Mouse (Mus musculus): ENCODE measurements around the gene Ptx3. TPM values are rescaled to one million over a fixed set of nuclear protein-coding genes. Genes with fewer than 3 reads are reported as not detected.

Ptx3 gene
- polyA plus RNA-seq (2015; fragmentation: Illumina TruSeq; extraction: RNeasy Lipid Tissue Mini Kit (QIAGEN cat#74804); ENCODE audit: insufficient read depth, low read depth, low replicate concordance) = not detected

GRCm38 (mm10) chr3:66219655-66220191, at the start of gene Ptx3:
TSS of gene Ptx3 (plus strand) at chr3:66219910.

Other genes with a start within 250 kb of the Ptx3 start
- gene Veph1, start 76.9 kb downstream of the Ptx3 start, polyA plus RNA-seq (2015; fragmentation: Illumina TruSeq; extraction: RNeasy Lipid Tissue Mini Kit (QIAGEN cat#74804); ENCODE audit: insufficient read depth, low read depth, low replicate concordance) = not detected